Mouse (Mus musculus): ENCODE results near the gene Ahcy.
"Not testable (repeated sequence)": the region's sequence is repeated elsewhere in the genome, so short reads cannot be mapped to it uniquely, and the experiment has no call there.

The Ahcy gene

DNA sequence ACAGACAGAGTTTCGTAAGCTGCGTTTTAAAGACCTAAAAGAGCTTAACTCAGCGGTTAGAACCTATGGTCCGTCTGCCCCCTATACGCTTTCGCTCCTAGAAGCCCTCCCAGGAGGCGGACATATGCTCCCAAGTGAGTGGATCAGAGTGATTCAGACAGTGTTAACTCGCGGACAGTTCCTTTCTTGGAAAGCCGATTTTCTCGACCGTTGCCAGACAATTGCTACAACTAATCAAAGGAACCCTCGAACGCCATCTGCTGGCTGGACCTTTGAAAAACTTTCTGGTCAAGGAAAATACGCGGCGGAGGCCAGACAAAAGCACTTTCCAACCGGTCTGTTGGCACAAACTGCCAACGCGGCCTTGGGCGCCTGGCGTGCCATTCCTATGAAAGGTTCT, 54.6 kb downstream of the Ahcy start:
- DNase-seq (ENCODE audit: low spot score) = peak; percentile 91

DNA sequence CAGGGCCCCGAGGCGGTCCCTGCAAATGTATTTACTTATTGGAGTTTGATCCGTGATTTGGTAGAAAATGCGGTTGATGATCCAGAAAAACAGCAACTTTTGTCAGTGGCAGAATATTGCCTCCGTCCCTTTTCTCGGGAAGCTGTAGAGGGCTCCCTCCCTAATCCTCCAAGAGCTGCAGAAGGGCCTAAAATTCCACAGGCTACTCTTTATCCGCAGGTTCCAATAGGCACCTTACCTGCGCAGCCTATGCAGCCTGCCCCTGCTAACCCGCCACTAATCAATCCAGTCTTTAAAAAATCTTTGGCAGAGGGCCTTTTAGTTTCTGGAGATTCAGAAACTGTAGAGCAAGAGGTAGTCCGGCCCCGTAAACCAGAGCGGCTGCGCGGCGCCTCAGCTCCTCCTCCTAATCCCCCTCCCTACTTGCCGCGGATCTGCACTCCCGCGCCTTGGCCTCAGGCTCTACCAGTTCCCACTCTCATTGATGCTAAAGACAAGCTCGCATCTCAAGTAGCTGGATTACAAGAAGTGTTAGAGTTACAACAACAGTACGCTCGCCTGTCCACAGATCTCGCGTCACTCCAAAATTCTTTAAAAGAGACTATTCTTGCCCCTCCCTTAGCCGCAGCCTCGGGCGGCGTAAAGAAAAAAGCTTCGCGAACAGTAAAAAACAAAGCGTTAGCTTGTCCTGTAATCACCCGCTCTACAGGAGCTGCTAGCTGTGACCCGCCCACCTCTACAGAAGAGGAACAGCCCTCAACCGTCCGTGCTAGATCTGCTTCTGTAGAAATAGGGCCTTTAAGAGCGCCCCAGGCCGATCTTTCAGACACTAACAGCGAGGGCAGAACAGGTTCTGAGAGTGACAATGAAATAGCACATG, 55.3 kb downstream of the Ahcy start:
- peak; percentile 41 for DNase-seq (ENCODE audit: low spot score)

DNA sequence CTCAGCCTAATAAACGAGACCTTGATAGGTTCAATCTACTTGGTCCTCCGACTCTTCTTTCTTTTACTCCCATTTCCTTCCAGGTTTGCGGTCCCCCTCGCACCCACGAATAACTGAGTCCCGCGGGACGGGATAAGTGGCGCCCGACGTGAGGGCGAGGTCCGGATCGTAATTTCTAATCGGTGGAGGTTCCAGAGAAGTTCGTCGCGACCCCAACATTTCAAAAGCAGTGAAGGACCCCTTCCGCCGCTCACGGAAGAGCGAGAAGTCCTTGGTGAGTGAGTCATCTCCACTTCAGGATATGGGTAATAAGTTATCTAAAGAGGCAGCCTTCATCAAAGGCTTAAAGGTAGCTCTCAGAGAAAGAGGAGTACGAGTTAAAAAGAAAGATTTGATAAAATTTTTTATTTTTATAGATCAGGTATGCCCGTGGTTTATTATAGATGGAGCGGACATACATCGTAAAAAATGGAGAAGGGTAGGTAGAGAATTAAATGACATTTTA, 56.0 kb downstream of the Ahcy start, which contains the start of gene Gm14226:
Gene Gm14226, plus strand, starts transcription at position 16 of the 505 bp plus-strand sequence.
- not testable (repeated sequence) for DNase-seq (ENCODE audit: low spot score)

DNA sequence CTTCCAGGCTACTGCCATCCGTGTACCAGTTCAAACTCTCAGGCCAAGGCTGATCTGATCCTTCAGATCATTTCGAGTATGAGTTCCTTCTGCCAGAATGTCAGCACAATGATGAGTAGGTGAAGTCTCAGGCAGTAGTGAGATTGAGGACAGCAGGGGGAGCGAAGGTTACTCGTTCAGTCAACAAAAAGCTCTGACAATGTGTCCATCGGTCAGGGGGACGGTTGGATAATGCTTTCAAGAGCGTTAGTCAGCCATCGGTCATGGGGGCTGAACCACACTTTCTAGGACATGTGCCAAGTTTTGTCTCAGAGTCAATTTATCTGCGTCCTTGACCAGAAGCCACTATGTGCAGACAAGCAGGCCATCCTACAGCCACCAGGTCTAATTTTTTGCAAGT, 57.5 kb downstream of the Ahcy start:
- DNase-seq (ENCODE audit: low spot score) = not testable (repeated sequence)

DNA sequence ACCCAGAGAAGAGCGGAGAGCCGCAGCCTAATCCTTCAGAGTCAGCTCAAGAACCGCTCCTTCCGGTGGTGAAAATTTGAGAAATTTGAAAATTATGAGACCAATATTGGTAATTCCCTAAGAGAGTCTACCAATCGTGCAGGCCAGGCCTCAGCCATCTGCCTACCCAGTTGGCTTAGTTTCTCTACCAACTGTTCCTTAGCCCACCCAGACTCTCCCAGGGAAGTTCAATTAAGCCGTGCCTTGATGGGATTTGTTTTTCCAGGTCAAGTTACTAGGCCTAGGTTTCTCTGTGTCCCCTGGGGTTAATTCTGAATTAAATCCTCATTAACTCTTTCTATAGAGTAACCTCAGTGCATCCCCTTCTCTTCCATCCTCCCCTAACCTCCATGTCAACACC, 61.3 kb downstream of the Ahcy start:
- peak; percentile 23 for DNase-seq (ENCODE audit: low spot score)

DNA sequence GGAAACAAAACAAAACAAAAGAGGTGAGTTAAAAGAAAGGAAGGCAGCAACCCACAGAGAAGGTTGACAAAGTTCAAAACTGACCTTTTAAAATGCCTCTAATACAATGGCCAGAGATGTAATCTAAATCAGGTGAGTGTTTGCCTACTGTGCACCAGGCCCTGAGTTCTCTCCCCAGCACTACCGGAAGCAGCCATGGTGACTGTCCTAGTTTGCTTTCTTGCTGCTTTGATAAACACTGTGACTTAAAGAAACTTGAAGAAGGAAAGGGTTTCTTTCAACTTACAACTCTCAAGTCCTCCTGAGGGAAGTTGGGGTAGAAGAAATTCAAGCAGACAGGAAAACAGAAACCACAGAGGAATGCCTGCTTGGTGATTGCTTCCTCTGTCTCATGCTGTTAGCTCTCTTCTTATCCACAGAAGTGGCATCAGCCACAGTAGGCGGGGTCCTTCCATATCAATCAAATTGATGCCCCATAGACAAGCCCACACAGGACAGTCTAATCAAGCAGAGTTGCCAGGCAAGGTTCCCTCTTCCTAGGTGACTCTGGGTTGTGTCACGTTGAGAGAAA, 63.1 kb downstream of the Ahcy start:
- no peak for DNase-seq (ENCODE audit: low spot score)
